Mouse (Mus musculus): ENCODE results near the gene Dlec1. TPM values are rescaled to one million over a fixed set of nuclear protein-coding genes. Genes with fewer than 3 reads are reported as not detected.

Dlec1 gene
- polyA plus RNA-seq, 1 experiment from 2014 or later: 0.97 TPM

GRCm38 (mm10) chr9:119192202-119192990, 90.1 kb downstream of the Dlec1 start:
- no peak overlapping the region for H3K4me3 ChIP-seq (ENCODE audit: low read depth, low read length)
- no peaks in the 10 kb centered on the region for H3K9me3 ChIP-seq (ENCODE audit: control insufficient read depth, low read length)
- no peaks in the 10 kb centered on the region for H3K36me3 ChIP-seq (ENCODE audit: control insufficient read depth, insufficient read depth, low read length)
- WGBS: 32% methylated on average over 11 of the region's 11 CpGs
- ATAC-seq (ENCODE audit: insufficient read depth, low FRiP score, low TSS enrichment) (no peak), DNase-seq (ENCODE audit: low spot score) (peak; percentile 37)
- no peak overlapping the region for H3K27ac ChIP-seq (ENCODE audit: low read depth, low read length)
- H3K4me2 ChIP-seq (ENCODE audit: low read depth): no peak overlapping the region
- H3K9ac ChIP-seq (ENCODE audit: low read length): no peak overlapping the region
- H3K4me1 ChIP-seq (ENCODE audit: control insufficient read depth, insufficient read depth, low read length): no peaks in the 10 kb centered on the region
- H3K27me3 ChIP-seq (ENCODE audit: control insufficient read depth, insufficient read depth, low read length): no peaks in the 10 kb centered on the region

Other genes with a start within 250 kb of the Dlec1 start
- gene Ctdspl, start 176.0 kb upstream of the Dlec1 start, polyA plus RNA-seq (2014; fragmentation: Nextera tagmentation; extraction: Ambion mirVana): 8.0 and 8.6 TPM in 2 replicates
- 12.1 and 12.2 TPM in 2 replicates for gene Vill, start 49.7 kb upstream of the Dlec1 start, polyA plus RNA-seq (2014; fragmentation: Nextera tagmentation; extraction: Ambion mirVana)
- 26.3 and 30.5 TPM in 2 replicates for gene Plcd1, start 9.0 kb upstream of the Dlec1 start, polyA plus RNA-seq (2014; fragmentation: Nextera tagmentation; extraction: Ambion mirVana)
- gene Acaa1b, start 54.6 kb downstream of the Dlec1 start, polyA plus RNA-seq (2014; fragmentation: Nextera tagmentation; extraction: Ambion mirVana): 1.2 and 1.4 TPM in 2 replicates
- gene Gm47289, start 56.7 kb downstream of the Dlec1 start, polyA plus RNA-seq (2014; fragmentation: Nextera tagmentation; extraction: Ambion mirVana): not detected in 2 replicates
- gene Slc22a13, start 106.6 kb downstream of the Dlec1 start, polyA plus RNA-seq (2014; fragmentation: Nextera tagmentation; extraction: Ambion mirVana): not detected in 2 replicates
- gene Oxsr1, start 219.9 kb downstream of the Dlec1 start, polyA plus RNA-seq (2014; fragmentation: Nextera tagmentation; extraction: Ambion mirVana): 15.8 and 17.1 TPM in 2 replicates
- 69.4 and 75.1 TPM in 2 replicates for gene Acaa1a, start 237.2 kb downstream of the Dlec1 start, polyA plus RNA-seq (2014; fragmentation: Nextera tagmentation; extraction: Ambion mirVana)
- 7.2 and 7.9 TPM in 2 replicates for gene Myd88, start 238.9 kb downstream of the Dlec1 start, polyA plus RNA-seq (2014; fragmentation: Nextera tagmentation; extraction: Ambion mirVana)

All from neural tube, embryonic 11.5 days (tissue).